Mouse (Mus musculus) yolk sac, embryonic 10.5 days (tissue): ENCODE data around the gene Cabp1.

Experiments used
- DNase-seq: peaks from one replicate; pipeline ENCODE4 v3.0.0-alpha.2; 2017; ENCODE audit warnings: low spot score

Gene Cabp1

DNA sequence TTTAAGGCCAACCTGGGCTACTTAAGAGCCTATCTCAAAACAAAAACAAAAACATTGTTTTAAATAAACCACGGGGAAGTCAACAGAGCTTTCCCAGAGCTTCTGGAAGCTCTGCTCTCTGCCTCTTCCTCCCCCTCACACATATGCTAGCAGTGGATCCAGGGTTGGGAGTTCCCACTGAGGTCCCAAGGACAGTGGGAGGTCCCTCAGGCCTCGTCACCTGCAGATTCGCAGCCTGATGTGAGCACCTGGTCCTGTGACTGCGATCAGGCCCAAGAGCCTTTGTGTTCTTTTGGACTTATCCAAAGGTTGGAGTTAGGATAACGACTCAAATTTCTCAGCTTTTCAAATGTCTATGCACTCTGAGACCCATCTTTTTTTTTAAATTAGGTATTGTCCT, 14.4 kb upstream of the Cabp1 start:
- DNase-seq: no peak

- no peak for DNase-seq
Measured at GRCm38 (mm10) chr5:115207892-115208291, 13.7 kb upstream of the Cabp1 start.

- no peak for DNase-seq
Measured at GRCm38 (mm10) chr5:115207244-115207643, 13.1 kb upstream of the Cabp1 start.

GRCm38 (mm10) chr5:115204562-115205311, 10.6 kb upstream of the Cabp1 start:
- no peak for DNase-seq

DNA sequence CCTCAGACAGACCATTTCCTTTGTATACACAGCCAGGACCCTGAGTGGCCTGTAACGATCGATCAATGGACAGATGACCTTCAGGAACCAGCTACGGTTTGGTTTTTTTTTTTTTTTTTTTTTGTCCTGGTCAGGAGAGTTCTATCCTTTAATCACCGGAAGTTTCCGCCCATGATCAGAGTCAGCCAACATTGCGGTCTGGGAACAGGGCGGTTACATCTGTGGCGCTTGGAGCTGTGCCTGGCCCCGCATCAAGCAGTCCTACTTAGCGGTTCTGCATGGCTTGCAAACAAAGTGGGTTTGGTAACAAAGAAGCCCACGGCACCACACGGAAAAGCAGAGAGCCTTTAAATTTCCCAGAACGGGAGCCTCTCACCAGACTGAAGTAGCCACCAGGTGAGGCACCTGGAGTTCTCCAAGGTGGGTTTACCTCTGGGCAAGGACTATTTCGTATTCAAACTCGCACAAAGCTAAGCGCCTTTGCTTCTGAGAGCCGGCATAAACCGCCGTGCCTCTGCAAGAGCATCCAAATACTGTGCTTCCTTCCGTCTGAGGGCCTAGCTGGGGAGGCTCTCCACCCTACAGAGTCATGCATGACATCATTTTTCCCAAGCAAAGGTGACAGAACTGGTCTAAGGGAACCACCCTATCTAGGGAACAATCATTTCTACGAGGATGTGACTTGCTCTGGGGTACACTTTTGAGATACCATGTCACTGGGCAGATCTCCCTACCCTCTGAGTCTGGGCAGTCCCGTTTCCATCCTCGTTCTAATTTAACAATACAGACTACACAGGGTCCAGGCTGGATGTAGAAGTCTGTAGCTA, 9.8 kb upstream of the Cabp1 start:
- no peak for DNase-seq

DNA sequence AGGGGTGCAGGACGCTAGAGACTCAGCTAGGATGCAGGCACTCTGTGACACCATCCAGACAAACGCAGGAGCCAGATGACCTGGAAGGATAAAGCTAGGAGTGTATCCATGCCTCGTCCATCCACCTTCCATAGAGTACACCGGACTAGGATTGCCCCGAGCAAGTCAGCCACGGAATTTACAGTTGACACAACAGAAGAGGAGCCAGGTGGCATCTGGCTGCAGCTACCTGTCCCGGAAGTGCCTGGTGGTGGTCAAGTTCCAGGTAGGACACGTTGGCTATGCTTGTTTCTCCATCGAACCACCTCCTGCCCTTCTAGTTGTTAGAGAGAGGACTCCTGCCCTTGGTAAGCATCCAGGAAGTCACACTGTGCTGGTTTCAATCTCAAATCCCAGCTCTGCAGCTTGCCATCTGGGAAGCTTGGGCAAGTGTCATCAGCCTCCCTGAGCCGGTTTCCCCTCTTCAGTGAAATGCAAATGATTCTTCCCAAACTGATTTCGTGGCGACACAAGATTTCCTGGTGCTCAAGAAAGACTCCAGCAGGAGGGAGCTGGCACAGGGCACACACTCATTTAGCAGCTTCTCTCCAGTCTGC, 543 bp upstream of the Cabp1 start:
- no peak for DNase-seq

DNA sequence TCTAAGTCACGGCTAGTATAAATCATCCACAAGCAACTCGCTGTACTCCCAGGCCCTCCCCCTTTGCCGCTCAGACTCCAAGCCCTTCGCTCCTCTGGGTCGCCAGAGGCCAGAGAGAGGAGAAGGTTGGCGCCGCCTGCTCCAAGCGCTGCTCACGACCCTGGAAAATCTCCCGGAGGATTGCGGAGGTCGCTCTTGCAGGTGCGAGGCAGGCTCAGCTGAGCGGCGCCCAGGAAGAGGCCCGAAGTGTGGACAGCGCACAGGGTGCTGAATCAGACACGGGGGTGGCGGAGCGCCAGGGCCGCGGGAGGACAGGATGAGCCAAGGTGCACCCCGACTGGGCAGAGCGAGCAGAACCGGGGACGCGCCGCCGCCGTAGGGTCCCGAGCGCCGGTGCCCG, 955 bp downstream of the Cabp1 start:
- peak; percentile 44 for DNase-seq

DNA sequence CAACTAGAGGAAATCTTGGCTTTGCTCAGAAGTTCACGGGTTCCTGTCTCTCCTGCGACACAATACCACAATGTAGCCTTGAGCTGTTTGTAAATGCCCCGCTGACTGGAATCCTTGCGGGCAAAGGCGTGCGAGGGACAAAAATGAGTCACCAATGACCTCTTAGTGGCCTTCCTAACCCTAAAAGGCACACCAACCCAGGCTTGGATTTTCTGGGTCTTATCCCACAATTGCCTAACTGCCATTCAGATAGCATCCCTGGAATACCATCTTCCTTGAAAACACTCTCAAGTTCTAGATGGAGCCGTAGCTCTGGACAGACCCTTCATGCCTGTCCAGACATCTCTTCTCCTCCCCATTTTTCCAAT, 1.4 kb downstream of the Cabp1 start:
- DNase-seq: no peak

DNA sequence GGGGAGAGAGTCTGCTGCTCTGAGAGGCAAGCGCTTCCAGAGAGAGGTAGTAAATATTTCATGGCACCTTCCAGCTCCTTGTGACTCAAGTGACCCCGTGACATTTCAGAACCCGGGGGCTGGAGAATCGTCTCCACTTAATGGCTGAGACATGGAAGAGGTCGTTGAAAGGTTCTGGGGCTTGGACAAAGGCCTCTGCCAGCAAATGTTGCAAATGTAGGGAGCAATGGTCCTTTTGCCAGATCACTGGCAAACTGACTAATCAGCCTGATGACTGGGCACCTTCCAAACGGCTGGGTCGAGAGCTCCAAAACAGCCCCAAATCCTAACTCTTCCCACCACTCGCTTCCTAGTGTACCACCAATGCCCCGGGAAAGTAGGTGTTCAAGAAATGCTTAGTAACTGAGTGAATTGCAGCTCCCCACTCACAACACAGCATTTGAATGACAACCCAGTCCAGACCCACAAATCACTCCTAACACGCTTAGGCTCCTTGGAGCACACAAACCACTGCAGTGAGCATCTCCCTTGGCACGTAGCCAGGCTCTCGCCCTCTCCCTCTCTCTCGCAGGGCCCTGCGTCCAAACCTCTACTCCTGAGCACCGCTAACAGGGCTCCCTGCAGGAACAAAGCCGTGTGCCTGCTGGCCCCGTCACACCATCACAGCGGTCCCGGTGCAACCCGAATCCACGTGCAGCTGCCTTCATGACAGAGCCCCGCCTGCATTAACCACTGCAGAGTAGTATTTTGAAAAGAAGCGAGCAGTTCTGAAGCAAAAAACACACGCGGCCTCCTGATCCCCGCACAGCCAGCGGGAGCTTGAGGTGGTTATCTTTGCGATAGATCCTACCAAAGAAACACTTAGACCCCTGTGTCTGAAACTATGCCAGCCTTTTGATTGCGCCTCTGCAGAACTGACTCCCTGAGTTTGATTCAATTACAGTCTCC, 2.0 kb downstream of the Cabp1 start:
- DNase-seq: no peak

DNA sequence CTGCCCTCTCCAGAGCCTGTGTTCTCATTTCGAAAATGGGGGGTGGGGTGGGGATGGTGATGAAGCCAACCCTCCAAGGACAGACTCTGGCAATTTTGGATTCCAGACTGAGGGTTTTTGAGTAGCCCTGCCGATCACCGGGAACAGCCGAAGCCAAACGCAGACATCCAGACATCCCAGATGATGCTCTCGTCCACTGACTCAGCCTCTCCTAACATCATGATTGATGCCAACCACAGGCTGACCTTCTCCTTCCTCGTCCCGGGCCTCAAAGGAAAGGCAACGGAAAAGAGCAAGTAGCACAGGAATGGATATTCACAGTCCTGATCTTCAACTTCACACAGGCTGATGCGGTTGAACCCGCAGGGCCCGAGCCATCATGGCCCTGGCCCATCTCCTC, 4.1 kb downstream of the Cabp1 start:
- DNase-seq: no peak

DNA sequence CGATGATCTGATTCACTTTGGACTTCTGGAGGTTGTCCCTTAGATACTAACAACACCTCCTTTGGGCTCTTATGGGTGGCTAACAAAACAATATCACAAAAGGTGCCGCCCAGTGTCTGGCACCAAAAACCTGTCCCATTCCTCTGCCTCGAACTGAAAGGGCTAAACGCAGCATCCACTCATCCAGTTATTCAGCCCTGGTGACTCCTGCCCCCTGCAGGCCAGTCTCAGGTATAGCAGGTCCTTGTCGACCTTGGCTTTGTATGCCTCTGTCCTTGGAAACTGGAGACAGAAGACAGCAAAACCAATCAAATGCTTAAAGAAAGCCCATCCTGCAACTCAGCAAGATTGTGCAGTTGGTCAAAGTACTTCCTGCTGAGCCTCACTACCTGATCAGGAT, 5.4 kb downstream of the Cabp1 start:
- DNase-seq: no peak

GRCm38 (mm10) chr5:115187188-115188131, 6.7 kb downstream of the Cabp1 start:
- peak; percentile 88 for DNase-seq

DNA sequence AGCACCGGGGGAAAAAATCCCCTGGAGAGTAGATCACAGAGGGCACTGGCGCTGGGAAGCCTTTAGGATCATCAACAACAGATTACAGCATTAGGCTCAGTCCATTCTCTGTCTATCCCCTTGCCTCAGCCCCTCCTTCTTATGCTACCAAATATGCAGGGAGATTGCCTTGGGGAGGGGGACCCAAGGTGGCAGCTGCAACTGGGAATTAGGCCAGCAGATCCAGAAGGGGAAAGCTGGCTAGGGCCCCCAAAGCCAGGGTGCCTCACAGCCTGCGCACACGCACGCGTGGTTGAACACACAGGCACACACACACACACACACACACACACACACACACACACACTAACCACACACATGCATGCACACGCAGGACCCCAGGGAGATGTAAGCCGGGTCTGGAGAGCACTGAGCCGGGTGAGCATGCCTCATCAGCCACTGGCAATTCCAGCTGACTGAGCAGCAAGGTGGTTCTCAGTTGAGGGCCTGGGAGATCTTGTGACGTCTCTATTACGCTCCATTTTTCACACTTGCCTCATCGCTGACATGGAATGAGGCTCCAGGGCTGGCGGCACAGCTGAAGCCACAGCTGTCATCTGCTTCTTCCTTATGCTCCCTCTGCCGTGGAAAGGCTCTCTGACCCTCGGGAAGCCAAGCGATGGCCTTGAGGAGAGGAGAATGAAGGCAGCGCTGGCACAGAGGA, 7.7 kb downstream of the Cabp1 start:
- DNase-seq: no peak

DNA sequence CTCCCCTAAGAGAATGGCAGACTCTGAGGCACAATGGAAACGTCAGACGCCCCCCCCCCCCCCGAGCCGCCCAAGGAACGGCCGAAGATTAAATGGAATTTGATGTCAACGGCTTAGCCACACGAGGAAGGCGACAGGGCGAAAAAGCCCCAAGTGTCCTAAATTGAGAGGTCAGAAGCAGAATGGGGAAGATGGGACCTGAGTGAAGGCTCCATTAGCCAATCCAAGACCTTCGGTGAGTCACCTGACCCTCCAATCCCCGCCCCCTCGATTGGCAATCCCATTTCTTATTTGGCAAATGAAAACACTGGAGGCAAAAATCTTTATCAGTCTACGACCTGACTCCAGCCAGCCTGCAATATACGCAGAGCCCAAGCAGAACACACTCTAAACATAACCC, 9.5 kb downstream of the Cabp1 start:
- peak; percentile 47 for DNase-seq

DNA sequence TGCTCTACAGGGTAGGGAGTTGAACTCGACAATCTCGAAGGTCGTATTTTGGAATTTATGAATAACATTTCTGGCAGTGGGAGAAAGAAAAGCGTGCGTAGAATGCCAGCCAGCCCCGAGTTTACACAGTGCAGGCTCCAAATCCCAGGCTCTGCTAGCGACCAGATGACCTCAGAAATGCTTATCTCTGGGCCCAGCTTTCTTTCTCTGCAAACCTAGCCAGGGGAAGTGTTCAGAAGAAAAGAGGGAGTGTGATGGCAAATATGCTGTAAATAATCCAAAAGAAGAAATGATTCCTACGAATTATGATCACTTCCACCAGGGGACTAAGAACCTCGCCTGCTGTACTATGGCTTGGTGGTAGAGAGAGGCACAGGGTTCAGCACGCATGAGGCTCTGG, 10.7 kb downstream of the Cabp1 start:
- no peak for DNase-seq

- no peak for DNase-seq
Measured at GRCm38 (mm10) chr5:115182925-115183324, 11.3 kb downstream of the Cabp1 start.

- no peak for DNase-seq
Measured at GRCm38 (mm10) chr5:115181248-115181940, 12.8 kb downstream of the Cabp1 start.

DNA sequence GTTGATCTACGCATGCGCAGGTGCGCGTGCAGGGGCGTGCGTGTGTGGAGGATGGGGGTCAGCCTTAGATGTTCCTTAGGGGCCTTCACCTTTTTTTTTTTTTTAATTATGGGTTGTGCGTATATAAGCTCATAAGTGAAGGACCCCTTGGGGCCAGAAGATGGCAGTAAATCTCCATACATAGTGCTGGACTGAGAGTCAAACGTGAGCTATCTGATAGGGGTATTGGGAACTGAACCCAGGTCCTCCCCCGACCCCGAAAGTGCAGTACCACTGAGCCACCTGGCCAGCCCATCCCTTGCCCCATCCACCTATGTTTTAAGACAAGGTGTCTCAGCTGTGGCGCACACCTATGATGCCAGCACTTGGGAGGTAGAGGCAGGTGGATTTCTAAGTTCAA, 14.6 kb downstream of the Cabp1 start:
- no peak for DNase-seq

DNA sequence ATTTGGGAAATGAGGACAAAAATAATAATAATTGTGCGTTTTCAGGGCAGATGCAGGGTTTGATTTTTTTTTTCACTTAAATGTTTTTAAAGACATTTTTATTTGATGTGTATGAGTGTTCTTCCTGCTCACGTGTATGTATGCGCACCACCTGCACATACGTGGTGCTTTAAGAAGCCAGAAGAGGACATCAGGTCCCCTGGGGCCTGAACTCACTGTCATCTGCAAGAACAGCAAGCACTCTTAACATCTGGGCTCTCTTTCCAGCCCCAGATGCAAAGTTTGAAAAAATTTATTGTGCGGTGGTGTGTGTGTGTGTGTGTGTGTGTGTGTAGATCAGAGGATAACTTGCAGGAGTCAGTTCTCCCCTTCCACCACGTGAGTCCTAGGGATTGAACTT, 16.3 kb downstream of the Cabp1 start:
- DNase-seq: no peak

- no peak for DNase-seq
Measured at GRCm38 (mm10) chr5:115174554-115174953, 19.6 kb downstream of the Cabp1 start.
